Mouse (Mus musculus): Measurements from ENCODE around the gene Lmbrd1. TPM values are rescaled to one million over a fixed set of nuclear protein-coding genes. Genes with fewer than 3 reads are reported as not detected.
"Not testable (repeated sequence)": the region's sequence is repeated elsewhere in the genome, so short reads cannot be mapped to it uniquely, and the experiment has no call there.

The Lmbrd1 gene
- polyA plus RNA-seq, 1 experiment from 2014 or later: 34.3 TPM

GRCm38 (mm10) chr1:24732286-24732685 lies 53.9 kb downstream of the Lmbrd1 start:
- WGBS: 86% methylated on average over 3 of the region's 3 CpGs
- ATAC-seq (ENCODE audit: insufficient number of reproducible peaks, low FRiP score, low TSS enrichment, low read depth): no peak
- 0 out of 2 replicates have a peak overlapping the region, but pooled peaks have one; percentile 38 for H3K27ac ChIP-seq

GRCm38 (mm10) chr1:24734866-24735265 lies 56.4 kb downstream of the Lmbrd1 start:
- Histone ChIP-seq H3K4me1 (no peaks in the 10 kb centered on the region; the same call in 1 of the 2 replicates), H3K9me3 (no peaks in the 10 kb centered on the region), H3K4me2 (no peak overlapping the region), H3K4me3 (no peak overlapping the region), H3K36me3 (peaks cover 23% of the 10 kb centered on the region), H3K9ac (no peak overlapping the region), H3K27me3 (no peaks in the 10 kb centered on the region), H3K27ac (no peak overlapping the region)
- 26% methylated on average over 5 of the region's 5 CpGs for WGBS
- ATAC-seq (ENCODE audit: insufficient number of reproducible peaks, low FRiP score, low TSS enrichment, low read depth): no peak

More at GRCm38 (mm10) chr1:24732286-24732685, 53.9 kb downstream of the Lmbrd1 start:
- peaks cover 37% of the 10 kb centered on the region for H3K36me3 ChIP-seq
- H3K27me3 ChIP-seq: no peaks in the 10 kb centered on the region
- H3K9ac ChIP-seq: no peak overlapping the region
- no peaks in the 10 kb centered on the region for H3K9me3 ChIP-seq
- no peaks in the 10 kb centered on the region; the same call in 1 of the 2 replicates for H3K4me1 ChIP-seq
- no peak overlapping the region for H3K4me2 ChIP-seq
- no peak overlapping the region for H3K4me3 ChIP-seq

GRCm38 (mm10) chr1:24740903-24741302 lies 62.5 kb downstream of the Lmbrd1 start:
- Histone ChIP-seq H3K36me3 (0 out of 2 replicates have a peak, but pooled peaks cover 7% of the 10 kb centered on the region), H3K27ac (no peak overlapping the region), H3K4me1 (no peaks in the 10 kb centered on the region), H3K27me3 (no peaks in the 10 kb centered on the region), H3K4me2 (no peak overlapping the region), H3K9ac (no peak overlapping the region), H3K9me3 (no peaks in the 10 kb centered on the region), H3K4me3 (no peak overlapping the region)
- ATAC-seq (ENCODE audit: insufficient number of reproducible peaks, low FRiP score, low TSS enrichment, low read depth): no peak
- 83% methylated on average over 3 of the region's 3 CpGs for WGBS

DNA sequence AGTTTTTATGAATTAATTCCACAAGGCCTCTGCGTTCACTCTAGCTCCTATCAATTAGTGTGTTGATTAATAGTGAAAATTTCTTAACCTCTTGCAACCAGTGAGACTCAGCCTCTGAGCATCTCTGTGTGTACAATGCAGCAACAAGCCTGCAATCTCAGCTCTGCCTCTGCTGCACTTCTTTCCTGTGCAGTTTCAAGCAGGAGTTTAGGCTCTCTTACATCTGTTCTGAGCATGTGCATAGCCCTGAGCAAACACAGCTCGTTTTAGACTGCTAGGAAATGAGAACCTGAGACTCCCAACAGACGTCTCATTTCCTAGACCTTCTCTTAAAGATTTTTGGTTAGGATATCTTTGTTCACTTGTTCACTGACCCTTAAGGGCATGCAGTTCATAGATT lies 63.1 kb downstream of the Lmbrd1 start:
- H3K4me1 ChIP-seq: no peaks in the 10 kb centered on the region
- 23% methylated on average over 3 of the region's 3 CpGs for WGBS
- H3K4me2 ChIP-seq: no peak overlapping the region
- H3K4me3 ChIP-seq: no peak overlapping the region
- H3K27me3 ChIP-seq: no peaks in the 10 kb centered on the region
- H3K9me3 ChIP-seq: no peaks in the 10 kb centered on the region
- no peak overlapping the region for H3K9ac ChIP-seq
- no peak overlapping the region for H3K27ac ChIP-seq
- 0 out of 2 replicates have a peak, but pooled peaks cover 7% of the 10 kb centered on the region for H3K36me3 ChIP-seq
- no peak for ATAC-seq (ENCODE audit: insufficient number of reproducible peaks, low FRiP score, low TSS enrichment, low read depth)

DNA sequence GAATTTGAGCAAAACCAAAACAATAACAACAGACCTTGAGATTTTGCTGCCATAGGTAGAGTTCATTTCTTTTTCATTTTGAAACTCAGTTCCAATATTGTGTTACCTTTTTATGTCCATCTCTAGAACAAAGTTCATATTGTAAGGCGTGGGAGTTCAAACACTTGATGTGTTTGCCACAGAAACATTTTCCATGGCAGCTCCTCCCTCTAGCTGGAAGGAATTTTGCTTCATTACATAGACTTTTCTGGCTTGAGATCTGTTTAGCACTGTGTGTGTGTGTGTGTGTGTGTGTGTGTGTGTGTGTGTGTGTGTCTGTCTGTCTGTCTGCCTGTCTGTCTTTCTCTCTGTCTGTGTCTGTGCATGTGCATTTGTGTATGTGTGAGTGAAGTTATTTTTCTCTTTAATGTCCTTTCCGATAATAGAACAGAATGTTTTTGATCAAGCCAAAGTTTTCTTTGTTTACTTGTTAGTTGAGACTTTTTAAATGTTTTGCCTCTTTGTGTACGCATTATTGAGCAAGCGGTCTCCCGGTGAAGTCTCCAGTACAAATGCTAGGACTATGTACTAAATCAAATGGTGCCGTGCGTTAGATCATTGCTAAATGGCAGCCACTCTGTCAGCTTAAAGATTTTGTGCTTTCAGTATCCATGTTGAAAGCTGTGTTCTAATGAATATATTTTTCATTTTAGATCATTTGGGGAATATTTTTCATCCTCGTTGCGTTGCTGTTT lies 64.9 kb downstream of the Lmbrd1 start:
- Histone ChIP-seq H3K4me2 (no peak overlapping the region), H3K27ac (no peak overlapping the region), H3K4me1 (no peaks in the 10 kb centered on the region), H3K36me3 (0 out of 2 replicates have a peak, but pooled peaks cover 13% of the 10 kb centered on the region), H3K9ac (no peak overlapping the region), H3K4me3 (no peak overlapping the region), H3K27me3 (no peaks in the 10 kb centered on the region), H3K9me3 (no peaks in the 10 kb centered on the region)
- ATAC-seq (ENCODE audit: insufficient number of reproducible peaks, low FRiP score, low TSS enrichment, low read depth): no peak
- 86% methylated on average over 9 of the region's 9 CpGs for whole genome bisulfite sequencing

GRCm38 (mm10) chr1:24752715-24753114 lies 74.3 kb downstream of the Lmbrd1 start:
- WGBS: 91% methylated on average over 4 of the region's 4 CpGs
- no peak overlapping the region for H3K4me2 ChIP-seq

DNA sequence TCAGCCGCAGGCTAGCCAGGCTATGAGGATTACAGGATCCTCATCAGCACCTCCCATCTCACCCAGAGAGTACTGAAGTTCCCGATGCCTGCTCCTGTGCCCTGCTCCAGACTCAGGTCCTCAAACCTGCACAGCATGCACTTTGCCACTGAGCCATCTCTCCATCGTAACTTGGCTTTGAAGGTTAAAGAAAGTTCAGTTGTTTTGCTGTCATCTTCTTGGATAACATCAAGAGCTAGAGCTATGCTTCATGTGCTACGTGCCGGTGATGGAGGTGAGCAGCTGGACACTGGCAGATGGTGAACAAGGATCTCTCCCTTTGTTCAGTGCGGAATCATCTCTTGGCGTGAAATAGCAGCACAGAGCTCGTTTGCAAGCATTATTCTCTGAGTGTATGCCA lies 80.1 kb downstream of the Lmbrd1 start:
- Histone ChIP-seq H3K36me3 (peaks cover 6% of the 10 kb centered on the region; the same call in 1 of the 2 replicates), H3K4me3 (no peak overlapping the region), H3K27ac (no peak overlapping the region), H3K4me1 (no peaks in the 10 kb centered on the region), H3K9ac (no peak overlapping the region), H3K27me3 (no peaks in the 10 kb centered on the region), H3K9me3 (no peaks in the 10 kb centered on the region), H3K4me2 (no peak overlapping the region)
- WGBS: 79% methylated on average over 8 of the region's 8 CpGs
- ATAC-seq (ENCODE audit: insufficient number of reproducible peaks, low FRiP score, low TSS enrichment, low read depth): no peak

More at GRCm38 (mm10) chr1:24752715-24753114, 74.3 kb downstream of the Lmbrd1 start:
- Histone ChIP-seq H3K27ac (no peak overlapping the region), H3K9ac (no peak overlapping the region), H3K27me3 (no peaks in the 10 kb centered on the region), H3K36me3 (peaks cover 17% of the 10 kb centered on the region), H3K4me3 (no peak overlapping the region), H3K4me1 (no peaks in the 10 kb centered on the region), H3K9me3 (no peaks in the 10 kb centered on the region)
- no peak for ATAC-seq (ENCODE audit: insufficient number of reproducible peaks, low FRiP score, low TSS enrichment, low read depth)

DNA sequence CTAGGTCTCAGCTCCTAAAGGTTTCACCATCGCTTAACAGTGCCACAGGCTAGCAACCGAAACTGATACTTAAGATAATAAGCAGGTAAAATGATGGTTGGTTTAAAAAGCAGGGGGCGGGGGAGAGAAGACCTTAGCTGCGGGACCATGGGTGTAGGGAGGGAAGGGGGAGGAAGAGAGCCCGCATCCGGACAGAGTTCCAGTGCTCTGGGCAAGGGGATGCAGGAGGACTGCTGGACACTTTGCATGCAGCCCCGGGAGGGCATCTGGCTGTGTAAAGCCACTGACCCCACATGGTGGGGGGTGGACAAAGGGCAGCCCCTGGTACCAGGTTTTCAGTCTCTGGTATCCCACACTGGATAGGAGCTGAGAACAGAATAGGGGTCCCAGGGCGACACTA lies 88.0 kb downstream of the Lmbrd1 start:
- H3K4me3 ChIP-seq: no peak overlapping the region
- H3K9ac ChIP-seq: no peak overlapping the region
- H3K36me3 ChIP-seq: peaks cover 20% of the 10 kb centered on the region; the same call in 1 of the 2 replicates
- H3K27ac ChIP-seq: no peak overlapping the region
- no peaks in the 10 kb centered on the region for H3K4me1 ChIP-seq
- H3K27me3 ChIP-seq: no peaks in the 10 kb centered on the region
- ATAC-seq (ENCODE audit: insufficient number of reproducible peaks, low FRiP score, low TSS enrichment, low read depth): no peak
- 73% methylated on average over 8 of the region's 8 CpGs for WGBS
- no peaks in the 10 kb centered on the region for H3K9me3 ChIP-seq
- H3K4me2 ChIP-seq: no peak overlapping the region

- not testable (repeated sequence) for H3K9me3 ChIP-seq; H3K4me3 ChIP-seq; H3K4me1 ChIP-seq; H3K9ac ChIP-seq; ATAC-seq (ENCODE audit: insufficient number of reproducible peaks, low FRiP score, low TSS enrichment, low read depth); H3K4me2 ChIP-seq; H3K27me3 ChIP-seq; H3K27ac ChIP-seq
- WGBS: 83% methylated on average over 3 of the region's 3 CpGs
- H3K36me3 ChIP-seq: peaks cover 17% of the 10 kb centered on the region; the same call in 1 of the 2 replicates
These were observed 88.8 kb downstream of the Lmbrd1 start for GRCm38 (mm10) chr1:24767197-24767596.

DNA sequence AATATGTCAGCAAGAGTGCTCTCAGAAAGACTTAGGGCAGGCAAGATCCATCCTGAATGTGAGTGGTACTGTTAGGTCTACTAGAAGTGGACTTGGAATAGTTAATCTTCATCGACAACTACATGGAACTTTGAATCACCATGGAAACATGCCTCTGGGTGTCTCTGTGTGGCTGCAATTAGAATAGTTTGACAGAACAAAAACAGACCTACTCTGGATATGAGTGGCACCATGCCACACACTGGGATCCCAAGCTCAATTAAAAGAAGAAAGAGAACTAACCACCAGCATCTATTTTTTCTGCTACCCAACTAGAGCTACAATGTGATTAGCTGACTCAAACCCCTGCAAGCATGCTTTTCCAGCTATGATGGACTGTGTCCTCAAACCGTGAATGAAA lies 95.2 kb downstream of the Lmbrd1 start:
- Histone ChIP-seq H3K27me3 (no peaks in the 10 kb centered on the region), H3K9me3 (no peaks in the 10 kb centered on the region), H3K9ac (no peak overlapping the region), H3K4me1 (no peaks in the 10 kb centered on the region), H3K4me3 (no peak overlapping the region), H3K36me3 (no peaks in the 10 kb centered on the region), H3K4me2 (no peak overlapping the region), H3K27ac (no peak overlapping the region)
- ATAC-seq (ENCODE audit: insufficient number of reproducible peaks, low FRiP score, low TSS enrichment, low read depth): no peak
- WGBS: 53% methylated on average over 2 of the region's 2 CpGs

- 85% methylated on average over 2 of the region's 2 CpGs for WGBS
- ATAC-seq (ENCODE audit: insufficient number of reproducible peaks, low FRiP score, low TSS enrichment, low read depth): no peak
- H3K4me3 ChIP-seq: no peak overlapping the region
These were observed 98.1 kb downstream of the Lmbrd1 start for GRCm38 (mm10) chr1:24776576-24776975.

DNA sequence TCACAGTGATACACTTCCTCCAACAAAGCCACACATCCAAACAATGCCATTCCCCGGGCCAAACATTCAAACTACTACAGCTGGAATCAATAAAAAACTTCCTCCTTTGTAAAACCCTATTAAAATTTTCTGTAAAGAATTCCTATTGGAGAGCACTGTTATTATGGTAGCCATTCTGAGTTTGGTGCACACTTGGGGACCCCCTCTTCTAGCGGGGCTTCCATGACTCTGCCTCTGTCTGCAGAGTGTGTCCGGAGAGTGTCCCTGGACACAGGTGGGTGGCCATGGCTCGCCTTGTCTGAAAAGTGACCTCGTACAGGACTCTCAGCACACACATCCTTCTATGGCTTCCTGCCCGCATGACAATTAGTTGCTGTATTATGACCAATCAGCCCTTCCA lies 114.7 kb downstream of the Lmbrd1 start:
- Histone ChIP-seq H3K4me2 (no peak overlapping the region), H3K4me1 (no peaks in the 10 kb centered on the region), H3K27ac (no peak overlapping the region), H3K4me3 (no peak overlapping the region), H3K27me3 (no peaks in the 10 kb centered on the region), H3K9ac (no peak overlapping the region), H3K9me3 (no peaks in the 10 kb centered on the region), H3K36me3 (no peaks in the 10 kb centered on the region)
- WGBS: 65% methylated on average over 6 of the region's 6 CpGs
- no peak for ATAC-seq (ENCODE audit: insufficient number of reproducible peaks, low FRiP score, low TSS enrichment, low read depth)

More at GRCm38 (mm10) chr1:24776576-24776975, 98.1 kb downstream of the Lmbrd1 start:
- H3K27me3 ChIP-seq: no peaks in the 10 kb centered on the region
- no peak overlapping the region for H3K27ac ChIP-seq
- no peak overlapping the region for H3K9ac ChIP-seq
- H3K4me1 ChIP-seq: no peaks in the 10 kb centered on the region
- H3K36me3 ChIP-seq: no peaks in the 10 kb centered on the region
- H3K9me3 ChIP-seq: no peaks in the 10 kb centered on the region
- no peak overlapping the region for H3K4me2 ChIP-seq

All from limb, embryonic 15.5 days (tissue).